Mouse (Mus musculus): ENCODE data around the gene Rap1gap2. TPM values are rescaled to one million over a fixed set of nuclear protein-coding genes. Genes with fewer than 3 reads are reported as not detected.

Rap1gap2 gene
- total and polyA plus RNA-seq, 2 experiments from 2014 or later = 12.1 to 49.1 TPM

DNA sequence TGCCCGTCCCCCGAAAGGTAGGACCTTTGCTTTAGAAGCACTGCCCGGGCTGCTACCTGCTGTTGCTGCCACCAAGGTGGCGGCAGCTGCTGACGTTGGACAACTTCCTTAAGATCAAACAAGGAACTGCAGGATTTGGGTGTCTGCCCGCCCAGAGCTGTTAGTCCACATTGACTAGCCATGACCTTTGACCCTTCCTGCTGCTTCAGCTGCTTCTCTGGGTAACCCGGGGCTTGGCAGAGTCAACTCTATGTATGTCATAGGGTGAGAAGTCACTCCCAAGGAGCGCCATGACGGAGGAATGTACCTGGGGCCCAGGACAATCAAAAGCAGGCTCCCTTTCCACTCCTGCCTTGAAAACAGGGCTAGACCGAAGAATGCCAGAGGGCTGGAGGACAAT is 153.5 kb downstream of the Rap1gap2 start:
- no peaks in the 10 kb centered on the region for H3K36me3 ChIP-seq (ENCODE audit: insufficient read depth, low read length)
- 50% methylated on average over 10 of the region's 10 CpGs for WGBS
- H3K4me1 ChIP-seq (ENCODE audit: insufficient read depth, low read length) = no peaks in the 10 kb centered on the region
- no peak for TF ChIP-seq CTCF (IDR thresholded peaks at IDR 0.05)
- H3K27ac ChIP-seq (ENCODE audit: low read depth, low read length) = no peak overlapping the region
- H3K9ac ChIP-seq (replicated peaks; ENCODE audit: low read length, poor library complexity, severe bottlenecking) = no peak overlapping the region
- DNase-seq (ENCODE audit: low spot score) = no peak
- no peaks in the 10 kb centered on the region for H3K27me3 ChIP-seq (ENCODE audit: insufficient read depth, low read length)
- ATAC-seq (ENCODE audit: low FRiP score) = no peak
- H3K9me3 ChIP-seq (ENCODE audit: low read length) = no peaks in the 10 kb centered on the region
- no peak overlapping the region for H3K4me3 ChIP-seq (ENCODE audit: low read depth, low read length)
- no peak overlapping the region for H3K4me2 ChIP-seq (ENCODE audit: low read depth, low read length, poor library complexity, severe bottlenecking)

DNA sequence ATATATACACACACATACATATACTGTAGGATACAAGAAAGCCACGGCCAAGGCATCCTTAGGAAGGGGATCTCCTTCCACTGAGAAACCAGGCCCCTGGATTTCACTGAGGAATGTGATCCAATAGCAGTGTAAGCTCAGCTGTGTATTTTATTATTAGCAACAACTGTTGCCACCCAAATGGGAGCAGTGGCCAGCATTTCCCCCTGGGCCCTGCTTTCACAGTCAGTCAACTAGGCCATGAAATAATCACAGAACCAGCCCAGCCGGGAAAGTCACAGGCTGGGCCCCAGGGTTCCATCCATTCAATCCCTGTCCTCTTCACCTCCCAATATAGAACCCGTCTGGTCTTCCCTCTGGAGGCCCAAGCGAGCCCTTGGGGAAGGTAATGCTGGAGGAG is 162.2 kb downstream of the Rap1gap2 start:
- no peaks in the 10 kb centered on the region for H3K4me1 ChIP-seq (ENCODE audit: insufficient read depth, low read length)
- no peak overlapping the region for H3K27ac ChIP-seq (ENCODE audit: low read depth, low read length)
- no peak for DNase-seq (ENCODE audit: low spot score)
- TF ChIP-seq CTCF (IDR thresholded peaks at IDR 0.05) = no peak
- 69% methylated on average over 4 of the region's 4 CpGs for WGBS
- H3K36me3 ChIP-seq (ENCODE audit: insufficient read depth, low read length) = no peaks in the 10 kb centered on the region
- H3K27me3 ChIP-seq (ENCODE audit: insufficient read depth, low read length) = no peaks in the 10 kb centered on the region
- ATAC-seq (ENCODE audit: low FRiP score) = no peak
- no peak overlapping the region for H3K4me3 ChIP-seq (ENCODE audit: low read depth, low read length)
- H3K9ac ChIP-seq (replicated peaks; ENCODE audit: low read length, poor library complexity, severe bottlenecking) = no peak overlapping the region
- 0 out of 2 replicates have a peak, but pooled peaks cover 4% of the 10 kb centered on the region for H3K9me3 ChIP-seq (ENCODE audit: low read length)
- H3K4me2 ChIP-seq (ENCODE audit: low read depth, low read length, poor library complexity, severe bottlenecking) = no peak overlapping the region

DNA sequence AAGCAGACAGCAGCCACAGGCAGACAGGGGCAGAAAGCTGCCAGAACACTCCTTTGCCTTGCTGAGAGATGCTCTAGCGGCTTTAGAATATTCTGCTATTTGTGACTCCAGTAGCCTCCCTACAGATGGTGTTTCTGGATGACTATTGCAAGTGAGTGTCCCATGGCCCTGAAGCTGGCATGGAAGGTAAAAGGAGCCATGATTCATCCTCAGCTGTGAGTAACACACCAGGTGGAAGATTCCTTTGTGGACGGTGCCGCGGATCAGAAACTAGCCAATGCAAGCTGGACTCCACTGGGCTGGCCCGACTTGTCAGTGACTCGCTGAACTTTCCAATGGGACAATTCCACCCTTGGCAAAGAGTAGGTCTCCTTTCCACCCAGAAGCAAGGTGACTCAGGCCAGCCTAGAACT is 162.7 kb downstream of the Rap1gap2 start:
- H3K4me1 ChIP-seq (ENCODE audit: insufficient read depth, low read length) = no peaks in the 10 kb centered on the region
- no peak overlapping the region for H3K4me3 ChIP-seq (ENCODE audit: low read depth, low read length)
- ATAC-seq (ENCODE audit: low FRiP score) (no peak), DNase-seq (ENCODE audit: low spot score) (no peak)
- H3K9me3 ChIP-seq (ENCODE audit: low read length) = 0 out of 2 replicates have a peak, but pooled peaks cover 4% of the 10 kb centered on the region
- 72% methylated on average over 6 of the region's 6 CpGs for WGBS
- H3K36me3 ChIP-seq (ENCODE audit: insufficient read depth, low read length) = no peaks in the 10 kb centered on the region
- H3K27ac ChIP-seq (ENCODE audit: low read depth, low read length) = peak overlapping the region; percentile 38; the same call in 1 of the 2 replicates
- H3K27me3 ChIP-seq (ENCODE audit: insufficient read depth, low read length) = no peaks in the 10 kb centered on the region
- no peak for TF ChIP-seq CTCF (IDR thresholded peaks at IDR 0.05)
- H3K4me2 ChIP-seq (ENCODE audit: low read depth, low read length, poor library complexity, severe bottlenecking) = no peak overlapping the region
- H3K9ac ChIP-seq (replicated peaks; ENCODE audit: low read length, poor library complexity, severe bottlenecking) = no peak overlapping the region

DNA sequence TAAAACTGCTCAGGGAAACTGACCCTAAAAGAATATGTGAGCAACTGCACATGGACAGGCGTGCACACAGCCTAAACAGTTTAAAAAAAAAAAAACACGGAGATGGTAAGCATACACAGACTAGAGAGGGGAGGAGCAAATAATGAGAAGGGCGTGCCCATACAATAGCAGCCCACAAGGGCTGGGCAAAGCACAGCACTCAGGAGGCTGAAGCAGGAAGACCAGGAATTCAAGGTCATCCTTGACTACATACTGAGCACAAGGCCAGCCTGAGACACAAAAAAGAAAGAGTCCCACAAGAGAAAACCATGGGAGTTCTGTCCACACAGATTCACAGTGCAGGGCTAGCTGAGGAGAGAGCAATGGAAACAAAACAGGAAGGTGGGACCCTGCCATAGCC is 165.1 kb downstream of the Rap1gap2 start:
- TF ChIP-seq CTCF (IDR thresholded peaks at IDR 0.05) = no peak
- WGBS = 81% methylated on average over 3 of the region's 3 CpGs
- Histone ChIP-seq H3K27me3 (ENCODE audit: insufficient read depth, low read length) (no peaks in the 10 kb centered on the region), H3K4me2 (ENCODE audit: low read depth, low read length, poor library complexity, severe bottlenecking) (no peak overlapping the region), H3K36me3 (ENCODE audit: insufficient read depth, low read length) (no peaks in the 10 kb centered on the region), H3K27ac (ENCODE audit: low read depth, low read length) (no peak overlapping the region), H3K4me1 (ENCODE audit: insufficient read depth, low read length) (no peaks in the 10 kb centered on the region), H3K4me3 (ENCODE audit: low read depth, low read length) (no peak overlapping the region), H3K9ac (replicated peaks; ENCODE audit: low read length, poor library complexity, severe bottlenecking) (no peak overlapping the region), H3K9me3 (ENCODE audit: low read length) (0 out of 2 replicates have a peak, but pooled peaks cover 4% of the 10 kb centered on the region)
- DNase-seq (ENCODE audit: low spot score) (no peak), ATAC-seq (ENCODE audit: low FRiP score) (no peak)

- 0 out of 2 replicates have a peak, but pooled peaks cover 4% of the 10 kb centered on the region for H3K9me3 ChIP-seq (ENCODE audit: low read length)
- H3K27ac ChIP-seq (ENCODE audit: low read depth, low read length) = no peak overlapping the region
- H3K4me1 ChIP-seq (ENCODE audit: insufficient read depth, low read length) = no peaks in the 10 kb centered on the region
- no peaks in the 10 kb centered on the region for H3K27me3 ChIP-seq (ENCODE audit: insufficient read depth, low read length)
- H3K4me3 ChIP-seq (ENCODE audit: low read depth, low read length) = no peak overlapping the region
- no peak overlapping the region for H3K4me2 ChIP-seq (ENCODE audit: low read depth, low read length, poor library complexity, severe bottlenecking)
- H3K9ac ChIP-seq (replicated peaks; ENCODE audit: low read length, poor library complexity, severe bottlenecking) = no peak overlapping the region
- TF ChIP-seq CTCF (IDR thresholded peaks at IDR 0.05) = no peak
- 87% methylated on average over 5 of the region's 5 CpGs for WGBS
- ATAC-seq (ENCODE audit: low FRiP score) (no peak), DNase-seq (ENCODE audit: low spot score) (no peak)
- H3K36me3 ChIP-seq (ENCODE audit: insufficient read depth, low read length) = no peaks in the 10 kb centered on the region
Measured at GRCm38 (mm10) chr11:74443924-74444256, 166.8 kb downstream of the Rap1gap2 start.

- Histone ChIP-seq H3K4me3 (ENCODE audit: low read depth, low read length) (no peak overlapping the region), H3K36me3 (ENCODE audit: insufficient read depth, low read length) (no peaks in the 10 kb centered on the region), H3K27me3 (ENCODE audit: insufficient read depth, low read length) (no peaks in the 10 kb centered on the region), H3K4me1 (ENCODE audit: insufficient read depth, low read length) (no peaks in the 10 kb centered on the region), H3K9ac (replicated peaks; ENCODE audit: low read length, poor library complexity, severe bottlenecking) (no peak overlapping the region), H3K27ac (ENCODE audit: low read depth, low read length) (no peak overlapping the region), H3K4me2 (ENCODE audit: low read depth, low read length, poor library complexity, severe bottlenecking) (no peak overlapping the region), H3K9me3 (ENCODE audit: low read length) (0 out of 2 replicates have a peak, but pooled peaks cover 4% of the 10 kb centered on the region)
- 83% methylated on average over 6 of the region's 6 CpGs for WGBS
- ATAC-seq (ENCODE audit: low FRiP score) (no peak), DNase-seq (ENCODE audit: low spot score) (no peak)
- no peak for TF ChIP-seq CTCF (IDR thresholded peaks at IDR 0.05)
Measured at GRCm38 (mm10) chr11:74443147-74443923, 167.4 kb downstream of the Rap1gap2 start.
